9 mouse cellular contexts compared by ENCODE assay signal in the genomic region with DNA sequence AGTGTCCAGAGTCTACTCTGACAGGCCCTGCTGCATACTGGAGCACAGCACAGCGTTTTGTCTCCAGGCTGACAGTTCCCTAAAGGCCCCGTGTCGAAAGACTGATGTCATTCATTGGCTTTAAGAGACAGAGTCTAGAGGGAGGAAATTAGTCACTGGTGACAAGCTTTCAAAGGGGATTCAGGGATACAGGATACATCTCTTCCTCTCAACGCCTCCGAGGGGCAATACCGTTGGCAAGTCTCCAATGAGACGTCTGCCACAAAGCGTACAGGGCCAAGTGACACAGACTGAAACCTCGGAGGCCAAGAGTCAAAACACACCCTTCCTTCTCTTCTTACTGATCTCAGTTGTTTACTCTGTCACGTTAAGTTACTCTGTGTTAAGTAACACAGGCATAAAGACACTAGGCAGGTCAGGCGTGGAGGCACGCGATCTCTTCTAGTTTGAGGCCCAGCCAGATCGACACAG. TPM values are rescaled to one million over a fixed set of nuclear protein-coding genes. Genes with fewer than 3 reads are reported as not detected.
DNase-seq lines count a peak whose midpoint lies in the region; ATAC-seq and TF ChIP-seq lines count a peak whose summit lies in the region.
"Had no signal": no experiment of that assay in that cellular context is flagged by ENCODE, and none has a peak within 500 bp of the region (broad histone marks: within the 10 kb centered on the region; RNA-seq: fewer than 3 reads in every experiment).

No protein-coding gene starts in this region.

- H3K9me3 ChIP-seq in embryonic facial prominence, embryonic 11.5 days (replicated peaks; ENCODE audit: control insufficient read depth, low read length): no peaks in the 10 kb centered on the region
- H3K9me3 ChIP-seq in embryonic facial prominence, embryonic 10.5 days: no peaks in the 10 kb centered on the region
- no peaks in the 10 kb centered on the region for H3K9me3 ChIP-seq in heart, postnatal 0 days (replicated peaks; ENCODE audit: control insufficient read depth, low read length)
- H3K9me3 ChIP-seq in liver, embryonic 11.5 days (ENCODE audit: control insufficient read depth, low read length): no peaks in the 10 kb centered on the region
- H3K9me3 ChIP-seq in stomach, embryonic 16.5 days (replicated peaks; ENCODE audit: control insufficient read depth, low read length): no peaks in the 10 kb centered on the region

- 50% methylated on average over 14 of the region's 14 CpGs for WGBS in embryonic facial prominence, embryonic 11.5 days
- WGBS in embryonic facial prominence, embryonic 10.5 days: 62% methylated on average over 14 of the region's 14 CpGs
- 25% methylated on average over 14 of the region's 14 CpGs for WGBS in heart, postnatal 0 days
- WGBS in liver, embryonic 11.5 days: 58% methylated on average over 14 of the region's 14 CpGs
- WGBS in stomach, embryonic 16.5 days: 24% methylated on average over 14 of the region's 14 CpGs

- H3K4me1 ChIP-seq in embryonic facial prominence, embryonic 11.5 days (ENCODE audit: control insufficient read depth, insufficient read depth, low read length): no peaks in the 10 kb centered on the region
- peaks cover 14% of the 10 kb centered on the region for H3K4me1 ChIP-seq in embryonic facial prominence, embryonic 10.5 days
- H3K4me1 ChIP-seq in heart, postnatal 0 days (ENCODE audit: control insufficient read depth, insufficient read depth): no peaks in the 10 kb centered on the region
- H3K4me1 ChIP-seq in liver, embryonic 11.5 days (replicated peaks; ENCODE audit: control insufficient read depth, insufficient read depth, low read length): peaks cover 26% of the 10 kb centered on the region
- peaks cover 13% of the 10 kb centered on the region for H3K4me1 ChIP-seq in stomach, embryonic 16.5 days (ENCODE audit: control insufficient read depth, insufficient read depth, low read length)

- no peak overlapping the region for H3K27ac ChIP-seq in embryonic facial prominence, embryonic 11.5 days (replicated peaks; ENCODE audit: low read depth, low read length)
- no peak overlapping the region for H3K27ac ChIP-seq in embryonic facial prominence, embryonic 10.5 days (replicated peaks)
- peak overlapping the region; percentile 77 for H3K27ac ChIP-seq in heart, postnatal 0 days (ENCODE audit: low read depth)
- 0 out of 2 replicates have a peak overlapping the region, but pooled peaks have one; percentile 11 for H3K27ac ChIP-seq in liver, embryonic 11.5 days (ENCODE audit: low read depth, low read length)
- peak overlapping the region; percentile 47 for H3K27ac ChIP-seq in stomach, embryonic 16.5 days (ENCODE audit: low read length)

- no peak for TF ChIP-seq POLR2A in brain, embryonic 14.5 days (IDR thresholded peaks at IDR 0.05; ENCODE audit: borderline replicate concordance, extremely low read depth, insufficient read depth, insufficient read length, poor library complexity, severe bottlenecking)

- no peak for ATAC-seq in embryonic facial prominence, embryonic 11.5 days (replicated peaks; ENCODE audit: insufficient number of reproducible peaks, low FRiP score, low TSS enrichment, low read depth)
- peak; percentile 84 for ATAC-seq in heart, postnatal 0 days (ENCODE audit: insufficient read depth, low read depth)
- no peak for ATAC-seq in liver, embryonic 11.5 days (replicated peaks; ENCODE audit: low FRiP score)
- peak; percentile 23; the same call in 1 of the 2 replicates for ATAC-seq in stomach, embryonic 16.5 days (ENCODE audit: insufficient read depth, low FRiP score)

- H3K4me3 ChIP-seq in embryonic facial prominence, embryonic 11.5 days (ENCODE audit: low read depth, low read length): no peak overlapping the region
- H3K4me3 ChIP-seq in embryonic facial prominence, embryonic 10.5 days: no peak overlapping the region
- H3K4me3 ChIP-seq in heart, postnatal 0 days (ENCODE audit: low read depth, low read length): no peak overlapping the region
- H3K4me3 ChIP-seq in liver, embryonic 11.5 days (ENCODE audit: low read depth, low read length): no peak overlapping the region
- no peak overlapping the region for H3K4me3 ChIP-seq in stomach, embryonic 16.5 days (replicated peaks; ENCODE audit: low read length)

- no peak overlapping the region for H3K9ac ChIP-seq in embryonic facial prominence, embryonic 11.5 days (replicated peaks; ENCODE audit: low read length)
- H3K9ac ChIP-seq in heart, postnatal 0 days (replicated peaks; ENCODE audit: low read depth, low read length): no peak overlapping the region
- H3K9ac ChIP-seq in liver, embryonic 11.5 days (ENCODE audit: low read depth, low read length): no peak overlapping the region
- H3K9ac ChIP-seq in stomach, embryonic 16.5 days (ENCODE audit: low read length): no peak overlapping the region

- no peaks in the 10 kb centered on the region for H3K36me3 ChIP-seq in embryonic facial prominence, embryonic 11.5 days (replicated peaks; ENCODE audit: control insufficient read depth, insufficient read depth, low read depth, low read length)
- H3K36me3 ChIP-seq in embryonic facial prominence, embryonic 10.5 days (replicated peaks): no peaks in the 10 kb centered on the region
- no peaks in the 10 kb centered on the region for H3K36me3 ChIP-seq in heart, postnatal 0 days (replicated peaks; ENCODE audit: control insufficient read depth, insufficient read depth, low read length)
- no peaks in the 10 kb centered on the region for H3K36me3 ChIP-seq in liver, embryonic 11.5 days (ENCODE audit: control insufficient read depth, insufficient read depth, low read length)
- H3K36me3 ChIP-seq in stomach, embryonic 16.5 days (ENCODE audit: control insufficient read depth, insufficient read depth, low read length): no peaks in the 10 kb centered on the region

- peak; percentile 70; the same call in 1 of the 2 replicates for TF ChIP-seq EP300 in heart, postnatal 0 days (IDR thresholded peaks at IDR 0.05; ENCODE audit: low read depth)

- no peak overlapping the region for H3K4me2 ChIP-seq in embryonic facial prominence, embryonic 11.5 days (ENCODE audit: low read depth, low read length)
- no peak overlapping the region for H3K4me2 ChIP-seq in heart, postnatal 0 days (ENCODE audit: low read depth, low read length)
- H3K4me2 ChIP-seq in liver, embryonic 11.5 days: no peak overlapping the region
- H3K4me2 ChIP-seq in stomach, embryonic 16.5 days (ENCODE audit: low read depth, low read length): no peak overlapping the region

- H3K27me3 ChIP-seq in embryonic facial prominence, embryonic 11.5 days (ENCODE audit: control insufficient read depth, insufficient read depth, low read length): no peaks in the 10 kb centered on the region
- no peaks in the 10 kb centered on the region for H3K27me3 ChIP-seq in embryonic facial prominence, embryonic 10.5 days (replicated peaks; ENCODE audit: low read depth, poor library complexity, severe bottlenecking)
- no peaks in the 10 kb centered on the region for H3K27me3 ChIP-seq in heart, postnatal 0 days (ENCODE audit: control insufficient read depth, insufficient read depth, low read length)
- H3K27me3 ChIP-seq in liver, embryonic 11.5 days (replicated peaks; ENCODE audit: control insufficient read depth, insufficient read depth, low read length): no peaks in the 10 kb centered on the region
- H3K27me3 ChIP-seq in stomach, embryonic 16.5 days (ENCODE audit: control insufficient read depth, insufficient read depth, low read length): no peaks in the 10 kb centered on the region

- peak; percentile 6 for DNase-seq in embryonic facial prominence, embryonic 11.5 days (ENCODE audit: low spot score)
- DNase-seq in embryonic facial prominence, embryonic 10.5 days (ENCODE audit: low spot score): no peak
- peak; percentile 53 for DNase-seq in brain, embryonic 14.5 days (ENCODE audit: low read depth)
- DNase-seq in heart, postnatal 0 days (ENCODE audit: low spot score): peak; percentile 81
- no peak for DNase-seq in liver, embryonic 11.5 days (ENCODE audit: low spot score)
- no peak for DNase-seq in embryo, embryonic 9.5 days (ENCODE audit: extremely low spot score)
- DNase-seq in frontal cortex, postnatal 36 days (ENCODE audit: low spot score in 2 of 2): no peak

- TF ChIP-seq CTCF in brain, embryonic 14.5 days (IDR thresholded peaks at IDR 0.05; ENCODE audit: borderline replicate concordance, extremely low read depth, insufficient read depth, insufficient read length): no peak
- no peak for TF ChIP-seq CTCF in heart, postnatal 0 days (IDR thresholded peaks at IDR 0.05; ENCODE audit: low read depth)

RNA-seq across cellular contexts. Expression of a gene that starts 10.6 kb away (rescaled TPM):
- 73.7 and 78.8 TPM in 2 replicates for polyA plus RNA-seq in embryonic facial prominence, embryonic 11.5 days (2014; fragmentation: Nextera tagmentation; extraction: Ambion mirVana)
- polyA plus RNA-seq in embryonic facial prominence, embryonic 10.5 days (2016; fragmentation: Nextera tagmentation; extraction: Ambion mirVana): 52.9 and 57.9 TPM in 2 replicates
- 33.7 and 40.8 TPM in 2 replicates for polyA plus RNA-seq in brain, embryonic 14.5 days (2012; rRNA removed)
- total RNA-seq in heart, postnatal 0 days (2014; rRNA removed; ENCODE audit: low replicate concordance): 37.8 and 44.8 TPM in 2 replicates
- polyA plus RNA-seq in heart, postnatal 0 days (2015; fragmentation: Nextera tagmentation; extraction: Ambion mirVana): 43.6 and 43.7 TPM in 2 replicates
- polyA plus RNA-seq in liver, embryonic 11.5 days (2014; fragmentation: Nextera tagmentation; extraction: Ambion mirVana): 43.5 and 43.7 TPM in 2 replicates
- polyA plus RNA-seq in stomach, embryonic 16.5 days (2015; fragmentation: Nextera tagmentation; extraction: Ambion mirVana): 25.8 and 34.8 TPM in 2 replicates

RNA-seq across cellular contexts. Expression of a gene that starts 21.6 kb away (rescaled TPM):
- 4.7 TPM in 2 replicates for polyA plus RNA-seq in embryonic facial prominence, embryonic 11.5 days (2014; fragmentation: Nextera tagmentation; extraction: Ambion mirVana)
- polyA plus RNA-seq in embryonic facial prominence, embryonic 10.5 days (2016; fragmentation: Nextera tagmentation; extraction: Ambion mirVana): 3.0 and 4.4 TPM in 2 replicates
- 13.5 and 24.9 TPM in 2 replicates for polyA plus RNA-seq in brain, embryonic 14.5 days (2012; rRNA removed)
- total RNA-seq in heart, postnatal 0 days (2014; rRNA removed; ENCODE audit: low replicate concordance): 3.6 and 17.2 TPM in 2 replicates
- 1.8 and 2.3 TPM in 2 replicates for polyA plus RNA-seq in heart, postnatal 0 days (2015; fragmentation: Nextera tagmentation; extraction: Ambion mirVana)
- 6.3 and 7.4 TPM in 2 replicates for polyA plus RNA-seq in liver, embryonic 11.5 days (2014; fragmentation: Nextera tagmentation; extraction: Ambion mirVana)
- polyA plus RNA-seq in stomach, embryonic 16.5 days (2015; fragmentation: Nextera tagmentation; extraction: Ambion mirVana): 3.4 and 4.0 TPM in 2 replicates

RNA-seq across cellular contexts. Expression of a gene that starts 30.4 kb away (rescaled TPM):
- polyA plus RNA-seq in embryonic facial prominence, embryonic 11.5 days (2014; fragmentation: Nextera tagmentation; extraction: Ambion mirVana): not detected in 2 replicates
- not detected in 2 replicates for polyA plus RNA-seq in embryonic facial prominence, embryonic 10.5 days (2016; fragmentation: Nextera tagmentation; extraction: Ambion mirVana)
- 0.03 TPM in 1 of 2 replicates, not detected in the other for polyA plus RNA-seq in brain, embryonic 14.5 days (2012; rRNA removed)
- not detected in 2 replicates for total RNA-seq in heart, postnatal 0 days (2014; rRNA removed; ENCODE audit: low replicate concordance)
- not detected in 2 replicates for polyA plus RNA-seq in heart, postnatal 0 days (2015; fragmentation: Nextera tagmentation; extraction: Ambion mirVana)
- not detected in 2 replicates for polyA plus RNA-seq in liver, embryonic 11.5 days (2014; fragmentation: Nextera tagmentation; extraction: Ambion mirVana)
- polyA plus RNA-seq in stomach, embryonic 16.5 days (2015; fragmentation: Nextera tagmentation; extraction: Ambion mirVana): not detected in 2 replicates
- total RNA-seq: hematopoietic stem cell, adult 5-6 weeks had no signal

Comparison
In these comparisons a context has a peak if more than half of its experiments do, and no peak if none do; other contexts are left out.
1. DNase-seq: peak in embryonic facial prominence, embryonic 11.5 days (single experiment), brain, embryonic 14.5 days (single experiment) and heart, postnatal 0 days (single experiment); none in embryonic facial prominence, embryonic 10.5 days (single experiment), liver, embryonic 11.5 days (single experiment), embryo, embryonic 9.5 days (single experiment) and frontal cortex, postnatal 36 days (0 of 2).
2. ATAC-seq: peak in heart, postnatal 0 days (single experiment) and stomach, embryonic 16.5 days (single experiment); none in embryonic facial prominence, embryonic 11.5 days (single experiment) and liver, embryonic 11.5 days (single experiment).
3. H3K27ac ChIP-seq: peak in heart, postnatal 0 days (single experiment), liver, embryonic 11.5 days (single experiment) and stomach, embryonic 16.5 days (single experiment); none in embryonic facial prominence, embryonic 11.5 days (single experiment) and embryonic facial prominence, embryonic 10.5 days (single experiment).